Mouse (Mus musculus) MEL (cell line): Measurements from ENCODE around the gene Ctr9. TPM values are rescaled to one million over a fixed set of nuclear protein-coding genes. Genes with fewer than 3 reads are reported as not detected.

Experiments
- DNase-seq: peaks from one replicate; pipeline ENCODE4 v3.0.0; 2011; ENCODE audit warnings: low read depth, low spot score
- H3K27ac ChIP-seq: 2 replicates; pipeline ENCODE4 v1.5.1; 2012; ENCODE audit warnings: low read depth, mild to moderate bottlenecking, control low read depth, low read length, moderate library complexity; ENCODE audit not compliant: control insufficient read depth
- H3K27me3 ChIP-seq, 2 experiments: fragments of 150-350 bp in 1 of 2; sonication (generic) in 1 of 2; 2 replicates each; pipeline ENCODE4 v1.6.1; 2012; ENCODE audit warnings: low read length in 2 of 2, mild to moderate bottlenecking in 2 of 2, improper control_type of control experiment in 1 of 2, moderate library complexity in 1 of 2; ENCODE audit not compliant: insufficient read depth in 2 of 2, control insufficient read depth in 1 of 2
- H3K36me3 ChIP-seq, 2 experiments: 2 replicates each; pipeline ENCODE4 v1.6.1; 2012 to 2014; ENCODE audit warnings: low read length in 2 of 2, improper control_type of control experiment in 1 of 2, inconsistent platforms in 1 of 2, mild to moderate bottlenecking in 1 of 2; ENCODE audit not compliant: insufficient read depth in 2 of 2, control insufficient read depth in 1 of 2
- H3K4me1 ChIP-seq, 2 experiments: fragments of 150-350 bp in 1 of 2; sonication (generic) in 1 of 2; 2 replicates each; pipeline ENCODE4 v1.6.1; 2012; ENCODE audit warnings: low read length in 2 of 2, improper control_type of control experiment in 1 of 2, mild to moderate bottlenecking in 1 of 2; ENCODE audit not compliant: insufficient read depth in 2 of 2, control insufficient read depth in 1 of 2
- H3K4me3 ChIP-seq, 2 experiments: fragments of 150-350 bp in 1 of 2; sonication (generic) in 1 of 2; 2 replicates each; pipeline ENCODE4 v1.5.1; 2012; ENCODE audit warnings: low read depth in 2 of 2, low read length in 2 of 2, mild to moderate bottlenecking in 2 of 2, moderate library complexity in 2 of 2, control low read depth in 1 of 2, improper control_type of control experiment in 1 of 2; ENCODE audit not compliant: control insufficient read depth in 1 of 2, insufficient read depth in 1 of 2
- H3K79me2 ChIP-seq: 2 replicates; pipeline ENCODE4 v1.6.1; 2012; ENCODE audit warnings: mild to moderate bottlenecking, low read length, moderate library complexity; ENCODE audit not compliant: control insufficient read depth, poor library complexity, insufficient read depth
- H3K9ac ChIP-seq: 2 replicates; pipeline ENCODE4 v1.6.1; 2012; ENCODE audit warnings: low read depth, mild to moderate bottlenecking, control low read depth, low read length, moderate library complexity; ENCODE audit not compliant: control insufficient read depth, poor library complexity, severe bottlenecking
- H3K9me3 ChIP-seq: fragments of 150-350 bp; sonication (generic); replicated peaks from 2 replicates; pipeline ENCODE4 v1.6.1; 2012; ENCODE audit warnings: mild to moderate bottlenecking, low read length, improper control_type of control experiment, moderate library complexity; ENCODE audit not compliant: insufficient read depth
- BHLHE40 ChIP-seq: IDR thresholded peaks from 2 replicates; pipeline ENCODE4 v1.6.1; 2012; ENCODE audit warnings: low read depth, mild to moderate bottlenecking, inconsistent platforms, low read length, improper control_type of control experiment, borderline replicate concordance
- CHD2 ChIP-seq: IDR thresholded peaks from 2 replicates; pipeline ENCODE4 v1.6.1; 2011; ENCODE audit warnings: low read length, improper control_type of control experiment
- CTCF ChIP-seq, 3 experiments: IDR thresholded peaks in 2 of 3; conservative IDR thresholded peaks in 1 of 3; 2 replicates each; pipeline ENCODE4 v1.5.1; 2011 to 2012; ENCODE audit warnings: low read length in 3 of 3, low read depth in 2 of 3, mild to moderate bottlenecking in 2 of 3, improper control_type of control experiment in 1 of 3, inconsistent platforms in 1 of 3, mixed read lengths in 1 of 3, moderate library complexity in 1 of 3; ENCODE audit not compliant: control insufficient read depth in 1 of 3, insufficient read depth in 1 of 3, poor library complexity in 1 of 3, severe bottlenecking in 1 of 3
- E2F4 ChIP-seq: IDR thresholded peaks from 2 replicates; pipeline ENCODE4 v1.6.1; 2011; ENCODE audit warnings: low read depth, low read length, improper control_type of control experiment, borderline replicate concordance
- ETS1 ChIP-seq: IDR thresholded peaks from 2 replicates; pipeline ENCODE4 v1.6.1; 2012; ENCODE audit warnings: low read depth, mild to moderate bottlenecking, inconsistent platforms, low read length, improper control_type of control experiment, moderate library complexity
- GABPA ChIP-seq: IDR thresholded peaks from 2 replicates; pipeline ENCODE4 v1.6.1; 2012; ENCODE audit warnings: low read depth, mild to moderate bottlenecking, inconsistent platforms, low read length, improper control_type of control experiment, moderate library complexity
- HCFC1 ChIP-seq: IDR thresholded peaks from 2 replicates; pipeline ENCODE4 v1.6.1; 2012; ENCODE audit warnings: low read depth, mild to moderate bottlenecking, inconsistent platforms, low read length, improper control_type of control experiment, moderate library complexity
- MAFK ChIP-seq: IDR thresholded peaks from 2 replicates; pipeline ENCODE4 v1.6.1; 2011; ENCODE audit warnings: low read depth, mild to moderate bottlenecking, low read length, improper control_type of control experiment, borderline replicate concordance
- MAX ChIP-seq: IDR thresholded peaks from 2 replicates; pipeline ENCODE4 v1.6.1; 2011; ENCODE audit warnings: low read length, improper control_type of control experiment
- MYC ChIP-seq: IDR thresholded peaks from 2 replicates; pipeline ENCODE4 v1.6.1; 2011; ENCODE audit warnings: low read depth, mild to moderate bottlenecking, low read length, improper control_type of control experiment, moderate library complexity
- NRF1 ChIP-seq: IDR thresholded peaks from 2 replicates; pipeline ENCODE4 v1.6.1; 2014; ENCODE audit warnings: low read depth, mild to moderate bottlenecking, inconsistent platforms, low read length, improper control_type of control experiment, moderate library complexity; ENCODE audit not compliant: poor library complexity, insufficient read depth, severe bottlenecking
- POLR2A ChIP-seq, 2 experiments: IDR thresholded peaks; 2 replicates each; pipeline ENCODE4 v1.6.1; 2011 to 2012; ENCODE audit warnings: low read length in 2 of 2, mild to moderate bottlenecking in 2 of 2, control low read depth in 1 of 2, improper control_type of control experiment in 1 of 2, low read depth in 1 of 2, moderate library complexity in 1 of 2; ENCODE audit not compliant: control insufficient read depth in 1 of 2, insufficient read depth in 1 of 2, poor library complexity in 1 of 2
- POLR2AphosphoS2 ChIP-seq: IDR thresholded peaks from 2 replicates; pipeline ENCODE4 v1.6.1; 2011; ENCODE audit warnings: low read length, improper control_type of control experiment
- POLR2AphosphoS5 ChIP-seq: IDR thresholded peaks from 2 replicates; pipeline ENCODE4 v1.6.1; 2012; ENCODE audit warnings: low read depth, borderline replicate concordance, mild to moderate bottlenecking, inconsistent platforms, low read length, moderate library complexity, mixed read lengths
- RAD21 ChIP-seq: IDR thresholded peaks from 2 replicates; pipeline ENCODE4 v1.6.1; 2011; ENCODE audit warnings: mild to moderate bottlenecking, low read depth, low read length, improper control_type of control experiment
- RCOR1 ChIP-seq: IDR thresholded peaks from 2 replicates; pipeline ENCODE4 v1.6.1; 2012; ENCODE audit warnings: low read depth, mild to moderate bottlenecking, inconsistent platforms, low read length, improper control_type of control experiment
- TBP ChIP-seq: IDR thresholded peaks from 2 replicates; pipeline ENCODE4 v1.8.0; 2011; ENCODE audit warnings: low read depth, low read length, improper control_type of control experiment
- TCF12 ChIP-seq: IDR thresholded peaks from 2 replicates; pipeline ENCODE4 v1.6.1; 2014; ENCODE audit warnings: low read depth, mild to moderate bottlenecking, inconsistent platforms, low read length, improper control_type of control experiment, moderate library complexity
- USF1 ChIP-seq: IDR thresholded peaks from 2 replicates; pipeline ENCODE4 v1.6.1; 2014; ENCODE audit warnings: low read depth, mild to moderate bottlenecking, inconsistent platforms, low read length, improper control_type of control experiment, moderate library complexity
- USF2 ChIP-seq, 2 experiments: IDR thresholded peaks; 2 replicates each; pipeline ENCODE4 v1.6.1; 2011 to 2012; ENCODE audit warnings: improper control_type of control experiment in 2 of 2, low read length in 2 of 2, borderline replicate concordance in 1 of 2, inconsistent platforms in 1 of 2, low read depth in 1 of 2, mild to moderate bottlenecking in 1 of 2; ENCODE audit not compliant: insufficient read depth in 1 of 2
- ZC3H11A ChIP-seq: IDR thresholded peaks from 2 replicates; pipeline ENCODE4 v1.6.1; 2012; ENCODE audit warnings: low read depth, mild to moderate bottlenecking, inconsistent platforms, low read length, improper control_type of control experiment
- ZKSCAN1 ChIP-seq: IDR thresholded peaks from 2 replicates; pipeline ENCODE4 v1.6.1; 2012; ENCODE audit warnings: low read depth, mild to moderate bottlenecking, inconsistent platforms, low read length, improper control_type of control experiment, moderate library complexity
- ZNF384 ChIP-seq: IDR thresholded peaks from 2 replicates; pipeline ENCODE4 v1.6.1; 2012; ENCODE audit warnings: low read depth, mild to moderate bottlenecking, inconsistent platforms, low read length, improper control_type of control experiment
- polyA plus RNA-seq, 2 experiments: library from polyadenylated mRNA; stranded (reverse) in 1 of 2; unstranded in 1 of 2; fragments of >175 nt in 1 of 2; fragments of >200 nt in 1 of 2; gene quantifications; 2 replicates each; pipeline versions ENCODE4 v1.2.1 to v1.2.4; 2012; ENCODE audit warnings: low replicate concordance in 2 of 2, low read depth in 1 of 2; ENCODE audit not compliant: insufficient read length in 2 of 2, insufficient read depth in 1 of 2, missing spikeins in 1 of 2
- total RNA-seq: library from RNA; depleted of rRNA; stranded (reverse); fragments of 300-350 nt; gene quantifications from 2 replicates; pipeline ENCODE4 v1.2.3, GENCODE M21; 2012

Ctr9 gene
- total and polyA plus RNA-seq, 3 experiments: 37.5 to 141 (median 42.8) TPM

DNA sequence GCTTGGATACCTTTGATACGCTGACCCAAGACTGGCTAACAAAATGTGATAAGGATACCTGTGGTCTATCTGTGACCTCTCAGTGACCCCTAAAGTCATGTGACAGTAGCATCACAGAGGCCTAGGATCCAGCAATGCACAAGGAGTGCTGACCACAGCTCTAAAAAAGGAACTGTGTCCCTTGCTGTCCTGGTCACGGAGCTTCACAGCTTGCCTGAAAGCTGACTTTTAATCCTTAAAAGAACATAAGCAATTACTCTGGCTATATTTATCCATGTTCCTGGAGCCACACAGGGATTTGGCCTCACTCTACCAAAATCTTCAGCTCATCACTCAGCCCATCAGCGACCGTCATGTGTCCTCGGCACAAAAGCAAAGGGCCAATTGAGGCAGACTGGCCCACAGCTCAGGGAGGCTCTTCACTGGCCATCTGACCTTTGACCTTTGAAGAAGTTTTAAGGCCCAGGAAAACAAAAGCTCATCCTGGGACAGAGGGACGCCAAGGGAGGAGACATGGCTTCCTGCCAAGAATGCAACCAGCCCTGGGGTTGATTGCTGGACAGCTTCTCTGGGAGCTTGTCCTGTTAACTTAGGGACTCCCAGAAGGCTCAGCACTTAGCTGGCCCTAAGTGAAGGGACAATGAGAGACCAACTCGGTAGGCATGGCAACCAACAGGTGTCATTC lies 43.0 kb upstream of the Ctr9 start:
- DNase-seq: no peak
- Histone ChIP-seq H3K27me3 (no peaks in the 10 kb centered on the region), H3K9me3 (no peaks in the 10 kb centered on the region), H3K27ac (no peak overlapping the region), H3K36me3 (peaks cover 0 to 2% of the 10 kb centered on the region in 2 experiments; a peak in 1 of 4 replicates), H3K4me3 (no peak overlapping the region), H3K79me2 (no peaks in the 10 kb centered on the region), H3K9ac (no peak overlapping the region), H3K4me1 (peaks cover 0 to 10% of the 10 kb centered on the region in 2 experiments; a peak in 2 of 4 replicates)
- TF ChIP-seq RCOR1: no peak
- TF ChIP-seq ZC3H11A: no peak
- no peak for TF ChIP-seq ZKSCAN1
- no peak for TF ChIP-seq POLR2A (IDR thresholded peaks at IDR 0.05; ENCODE audit: control insufficient read depth in 1 of 2, insufficient read depth in 1 of 2, low read depth in 1 of 2, low read length in 2 of 2, poor library complexity in 1 of 2)
- no peak for TF ChIP-seq POLR2AphosphoS2
- no peak for TF ChIP-seq ETS1
- no peak for TF ChIP-seq TBP
- TF ChIP-seq CTCF (IDR thresholded peaks at IDR 0.05 in 2 of 3, conservative IDR thresholded peaks at IDR 0.05 in 1 of 3; ENCODE audit: control insufficient read depth in 1 of 3, insufficient read depth in 1 of 3, low read depth in 2 of 3, low read length in 3 of 3, poor library complexity in 1 of 3, severe bottlenecking in 1 of 3): no peak
- no peak for TF ChIP-seq RAD21
- no peak for TF ChIP-seq POLR2AphosphoS5
- TF ChIP-seq BHLHE40: no peak
- no peak for TF ChIP-seq MAFK
- TF ChIP-seq NRF1: no peak
- TF ChIP-seq ZNF384: no peak
- no peak for TF ChIP-seq MYC
- no peak for TF ChIP-seq HCFC1
- TF ChIP-seq E2F4: no peak

DNA sequence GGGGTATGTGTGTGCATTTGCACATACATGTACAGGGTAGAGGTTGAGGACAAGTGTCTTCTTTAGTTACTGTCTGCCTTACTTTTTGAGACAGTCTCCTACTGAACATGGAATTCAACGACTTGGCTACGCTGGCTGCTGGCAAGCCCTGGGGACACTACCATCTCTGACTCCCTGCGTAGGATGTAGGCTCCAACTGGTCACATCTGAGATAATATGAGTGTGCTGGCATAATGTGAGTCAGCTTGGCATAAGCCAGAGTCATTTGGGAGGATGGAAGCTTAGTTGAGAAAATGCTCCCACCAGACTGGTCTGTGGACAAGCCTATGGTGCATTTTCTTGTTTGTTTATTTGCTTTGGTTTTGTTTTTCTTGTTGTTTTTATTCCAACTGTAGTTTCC lies 40.7 kb upstream of the Ctr9 start:
- Histone ChIP-seq H3K27ac (no peak overlapping the region), H3K79me2 (no peaks in the 10 kb centered on the region), H3K9ac (no peak overlapping the region), H3K27me3 (no peaks in the 10 kb centered on the region)
- no peak for TF ChIP-seq CTCF (IDR thresholded peaks at IDR 0.05 in 2 of 3, conservative IDR thresholded peaks at IDR 0.05 in 1 of 3; ENCODE audit: control insufficient read depth in 1 of 3, insufficient read depth in 1 of 3, low read depth in 2 of 3, low read length in 3 of 3, poor library complexity in 1 of 3, severe bottlenecking in 1 of 3)
- no peak for TF ChIP-seq MAX
- no peak for TF ChIP-seq TCF12
- no peak for TF ChIP-seq RCOR1
- no peak for TF ChIP-seq GABPA
- TF ChIP-seq CHD2: no peak
- no peak for TF ChIP-seq USF1
- no peak for TF ChIP-seq USF2 (IDR thresholded peaks at IDR 0.05; ENCODE audit: borderline replicate concordance in 1 of 2, insufficient read depth in 1 of 2, low read depth in 1 of 2, low read length in 2 of 2)
- TF ChIP-seq, all 39 proteins: peak for 0
- H3K4me1 ChIP-seq: peaks cover 0 to 14% of the 10 kb centered on the region in 2 experiments; a peak in 2 of 4 replicates
- DNase-seq: no peak
- no peaks in the 10 kb centered on the region for H3K9me3 ChIP-seq
- H3K36me3 ChIP-seq: peaks cover 0 to 2% of the 10 kb centered on the region in 2 experiments; a peak in 1 of 4 replicates
- no peak overlapping the region for H3K4me3 ChIP-seq
